Mouse (Mus musculus) liver (tissue): ENCODE results near the gene Zc3h7b.
"Not testable (repeated sequence)": the region's sequence is repeated elsewhere in the genome, so short reads cannot be mapped to it uniquely, and the experiment has no call there.

Source experiments
- DNase-seq: peaks from one replicate; pipeline ENCODE4 v3.0.0-alpha.2; 2020; ENCODE audit warnings: mixed read lengths

The Zc3h7b gene

GRCm38 (mm10) chr15:81739924-81740323, 4.9 kb upstream of the Zc3h7b start:
- DNase-seq, result no peak

GRCm38 (mm10) chr15:81742368-81742767, 2.5 kb upstream of the Zc3h7b start:
- DNase-seq, result not testable (repeated sequence)

GRCm38 (mm10) chr15:81745601-81746114, 801 bp downstream of the Zc3h7b start:
- DNase-seq, result peak; percentile 57

- DNase-seq, result no peak
Observed at GRCm38 (mm10) chr15:81749742-81750141, 4.9 kb downstream of the Zc3h7b start.

- no peak for DNase-seq
Observed at GRCm38 (mm10) chr15:81753669-81754068, 8.8 kb downstream of the Zc3h7b start.

GRCm38 (mm10) chr15:81758701-81759100, 13.8 kb downstream of the Zc3h7b start:
- DNase-seq, result no peak

GRCm38 (mm10) chr15:81759542-81759941, 14.7 kb downstream of the Zc3h7b start:
- no peak for DNase-seq

- DNase-seq, result no peak
Observed at GRCm38 (mm10) chr15:81760361-81761079, 15.7 kb downstream of the Zc3h7b start.

- DNase-seq, result no peak
Observed at GRCm38 (mm10) chr15:81761381-81761780, 16.5 kb downstream of the Zc3h7b start.

- no peak for DNase-seq
Observed at GRCm38 (mm10) chr15:81761959-81762358, 17.1 kb downstream of the Zc3h7b start.

- DNase-seq, result no peak
Observed at GRCm38 (mm10) chr15:81764573-81764972, 19.7 kb downstream of the Zc3h7b start.

GRCm38 (mm10) chr15:81765651-81766050, 20.8 kb downstream of the Zc3h7b start:
- DNase-seq, result no peak

- no peak for DNase-seq
Observed at GRCm38 (mm10) chr15:81766439-81766838, 21.6 kb downstream of the Zc3h7b start.

- peak; percentile 73 for DNase-seq
Observed at GRCm38 (mm10) chr15:81769037-81769436, 24.2 kb downstream of the Zc3h7b start.

GRCm38 (mm10) chr15:81772431-81773120, 27.7 kb downstream of the Zc3h7b start:
- no peak for DNase-seq

- DNase-seq, result no peak
Observed at GRCm38 (mm10) chr15:81774505-81775171, 29.8 kb downstream of the Zc3h7b start.

GRCm38 (mm10) chr15:81776631-81777422, 32.0 kb downstream of the Zc3h7b start:
- no peak for DNase-seq

GRCm38 (mm10) chr15:81781816-81782215, 37.0 kb downstream of the Zc3h7b start:
- no peak for DNase-seq

- no peak for DNase-seq
Observed at GRCm38 (mm10) chr15:81784762-81785161, 39.9 kb downstream of the Zc3h7b start.

GRCm38 (mm10) chr15:81785701-81786100, 40.8 kb downstream of the Zc3h7b start:
- no peak for DNase-seq

GRCm38 (mm10) chr15:81787525-81787924, 42.7 kb downstream of the Zc3h7b start:
- DNase-seq, result no peak

- DNase-seq, result no peak
Observed at GRCm38 (mm10) chr15:81792444-81792843, 47.6 kb downstream of the Zc3h7b start.

GRCm38 (mm10) chr15:81796228-81796627, 51.4 kb downstream of the Zc3h7b start:
- DNase-seq, result no peak
